Mouse (Mus musculus) CH12.LX (cell line): Measurements from ENCODE around the gene Zc3hav1.

Experiments
- BHLHE40 ChIP-seq: IDR thresholded peaks from 2 replicates; pipeline ENCODE4 v1.6.1; 2011; ENCODE audit warnings: mild to moderate bottlenecking, low read depth, low read length, improper control_type of control experiment
- CTCF ChIP-seq, 2 experiments: IDR thresholded peaks in 1 of 2; conservative IDR thresholded peaks in 1 of 2; 2 replicates each; pipeline ENCODE4 v1.5.1; 2011 to 2012; ENCODE audit warnings: low read depth in 2 of 2, low read length in 2 of 2, improper control_type of control experiment in 1 of 2, inconsistent platforms in 1 of 2, mild to moderate bottlenecking in 1 of 2, moderate library complexity in 1 of 2
- EP300 ChIP-seq: IDR thresholded peaks from 2 replicates; pipeline ENCODE4 v1.6.1; 2011; ENCODE audit warnings: low read length, improper control_type of control experiment
- JUND ChIP-seq: conservative IDR thresholded peaks from 2 replicates; pipeline ENCODE4 v1.6.1; 2011; ENCODE audit warnings: low read depth, low read length, improper control_type of control experiment
- MAX ChIP-seq: IDR thresholded peaks from 2 replicates; pipeline ENCODE4 v1.6.1; 2011; ENCODE audit warnings: low read length, improper control_type of control experiment
- MAZ ChIP-seq: IDR thresholded peaks from 2 replicates; pipeline ENCODE4 v1.6.1; 2012; ENCODE audit warnings: low read depth, mild to moderate bottlenecking, inconsistent platforms, low read length, improper control_type of control experiment, moderate library complexity
- NRF1 ChIP-seq: IDR thresholded peaks from 2 replicates; pipeline ENCODE4 v1.6.1; 2014; ENCODE audit warnings: low read depth, mild to moderate bottlenecking, inconsistent platforms, low read length, improper control_type of control experiment, moderate library complexity
- POLR2A ChIP-seq: IDR thresholded peaks from 2 replicates; pipeline ENCODE4 v1.6.1; 2011; ENCODE audit warnings: low read depth, mild to moderate bottlenecking, improper control_type of control experiment, low read length
- RAD21 ChIP-seq: IDR thresholded peaks from 2 replicates; pipeline ENCODE4 v1.6.1; 2011; ENCODE audit warnings: low read depth, mild to moderate bottlenecking, low read length, improper control_type of control experiment, moderate library complexity
- USF1 ChIP-seq: IDR thresholded peaks from 2 replicates; pipeline ENCODE4 v1.6.1; 2014; ENCODE audit warnings: low read depth, mild to moderate bottlenecking, inconsistent platforms, low read length, improper control_type of control experiment
- ZMIZ1 ChIP-seq: IDR thresholded peaks from 2 replicates; pipeline ENCODE4 v1.6.1; 2012; ENCODE audit warnings: low read depth, mild to moderate bottlenecking, inconsistent platforms, low read length, improper control_type of control experiment

GRCm38 (mm10) chr6:38297580-38298245 is 56.7 kb downstream of the Zc3hav1 start:
- no peak for TF ChIP-seq USF1
- TF ChIP-seq NRF1, result no peak
- TF ChIP-seq EP300, result no peak
- no peak for TF ChIP-seq CTCF (conservative IDR thresholded peaks at IDR 0.05 in 1 of 2, IDR thresholded peaks at IDR 0.05 in 1 of 2; ENCODE audit: low read depth in 2 of 2, low read length in 2 of 2)
- TF ChIP-seq ZMIZ1, result no peak
- no peak for TF ChIP-seq POLR2A
- TF ChIP-seq RAD21, result no peak
- TF ChIP-seq MAZ, result no peak
- no peak for TF ChIP-seq BHLHE40
- no peak for TF ChIP-seq JUND
- no peak for TF ChIP-seq MAX
